Mouse (Mus musculus): ENCODE results near the gene Wnk1. TPM values are rescaled to one million over a fixed set of nuclear protein-coding genes. Genes with fewer than 3 reads are reported as not detected.
A peak's percentile ranks its signal among the peaks of the same experiment; 100 is the strongest.
"Not testable (repeated sequence)": the region's sequence is repeated elsewhere in the genome, so short reads cannot be mapped to it uniquely, and the experiment has no call there.

The Wnk1 gene
- polyA plus RNA-seq (2015; fragmentation: Nextera tagmentation; extraction: Ambion mirVana) = 72.7 and 95.8 TPM in 2 replicates

GRCm38 (mm10) chr6:120038366-120039255 is at the start of gene Wnk1:
Gene Wnk1, minus strand, starts transcription at chr6:120038672.
- peak; percentile 93 for ATAC-seq
- Histone ChIP-seq H3K27ac (ENCODE audit: low read length) (peak within 1 kb of the TSS; percentile 99), H3K4me2 (replicated peaks; ENCODE audit: low read depth, low read length) (peak within 1 kb of the TSS; percentile 90), H3K9ac (replicated peaks; ENCODE audit: low read depth) (peak within 1 kb of the TSS; percentile 97), H3K4me1 (ENCODE audit: insufficient read depth, low read depth, low read length) (no peaks in the 10 kb centered on the region), H3K27me3 (replicated peaks; ENCODE audit: insufficient read depth, low read length) (no peaks in the 10 kb centered on the region), H3K9me3 (ENCODE audit: low read length) (no peaks in the 10 kb centered on the region), H3K4me3 (ENCODE audit: low read depth, low read length) (peak within 1 kb of the TSS; percentile 72), H3K36me3 (ENCODE audit: insufficient read depth, low read length) (no peaks in the 10 kb centered on the region)
- no peak for TF ChIP-seq EP300 (IDR thresholded peaks at IDR 0.05)
- no peak for TF ChIP-seq CTCF (IDR thresholded peaks at IDR 0.05)
- 1% methylated on average over 50 of the region's 59 CpGs for WGBS
- DNase-seq (ENCODE audit: low spot score) = peak; percentile 99

DNA sequence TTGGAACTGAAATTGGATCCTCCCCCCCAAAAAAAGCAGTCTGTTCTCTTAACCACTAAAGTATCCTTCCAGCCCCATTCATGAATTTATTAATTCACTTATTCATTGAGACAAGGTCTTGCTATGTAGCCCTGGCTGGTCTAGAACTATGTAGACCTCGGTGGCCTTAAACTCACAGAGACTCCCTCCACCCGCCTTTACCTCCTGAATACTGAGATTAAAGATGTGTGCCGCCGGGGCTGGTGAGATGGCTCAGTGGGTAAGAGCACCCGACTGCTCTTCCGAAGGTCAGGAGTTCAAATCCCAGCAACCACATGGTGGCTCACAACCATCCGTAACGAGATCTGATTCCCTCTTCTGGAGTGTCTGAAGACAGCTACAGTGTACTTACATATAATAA is 48.6 kb upstream of the Wnk1 start:
- not testable (repeated sequence) for H3K4me1 ChIP-seq (ENCODE audit: insufficient read depth, low read depth, low read length); H3K27ac ChIP-seq (ENCODE audit: low read length); H3K9me3 ChIP-seq (ENCODE audit: low read length); ATAC-seq; DNase-seq (ENCODE audit: low spot score); H3K27me3 ChIP-seq (replicated peaks; ENCODE audit: insufficient read depth, low read length); H3K9ac ChIP-seq (replicated peaks; ENCODE audit: low read depth); H3K4me3 ChIP-seq (ENCODE audit: low read depth, low read length); H3K36me3 ChIP-seq (ENCODE audit: insufficient read depth, low read length); H3K4me2 ChIP-seq (replicated peaks; ENCODE audit: low read depth, low read length)
- WGBS = 90% methylated on average over 6 of the region's 8 CpGs

GRCm38 (mm10) chr6:120085832-120086231 is 47.4 kb upstream of the Wnk1 start:
- no peaks in the 10 kb centered on the region for H3K4me1 ChIP-seq (ENCODE audit: insufficient read depth, low read depth, low read length)
- no peaks in the 10 kb centered on the region for H3K36me3 ChIP-seq (ENCODE audit: insufficient read depth, low read length)
- no peak overlapping the region for H3K27ac ChIP-seq (ENCODE audit: low read length)
- WGBS = 73% methylated on average over 3 of the region's 3 CpGs
- H3K4me3 ChIP-seq (ENCODE audit: low read depth, low read length) = no peak overlapping the region
- DNase-seq (ENCODE audit: low spot score) = no peak
- TF ChIP-seq EP300 (IDR thresholded peaks at IDR 0.05) (no peak), CTCF (IDR thresholded peaks at IDR 0.05) (no peak)
- H3K4me2 ChIP-seq (replicated peaks; ENCODE audit: low read depth, low read length) = no peak overlapping the region
- no peaks in the 10 kb centered on the region for H3K9me3 ChIP-seq (ENCODE audit: low read length)
- no peaks in the 10 kb centered on the region for H3K27me3 ChIP-seq (replicated peaks; ENCODE audit: insufficient read depth, low read length)
- ATAC-seq = no peak
- no peak overlapping the region for H3K9ac ChIP-seq (replicated peaks; ENCODE audit: low read depth)

DNA sequence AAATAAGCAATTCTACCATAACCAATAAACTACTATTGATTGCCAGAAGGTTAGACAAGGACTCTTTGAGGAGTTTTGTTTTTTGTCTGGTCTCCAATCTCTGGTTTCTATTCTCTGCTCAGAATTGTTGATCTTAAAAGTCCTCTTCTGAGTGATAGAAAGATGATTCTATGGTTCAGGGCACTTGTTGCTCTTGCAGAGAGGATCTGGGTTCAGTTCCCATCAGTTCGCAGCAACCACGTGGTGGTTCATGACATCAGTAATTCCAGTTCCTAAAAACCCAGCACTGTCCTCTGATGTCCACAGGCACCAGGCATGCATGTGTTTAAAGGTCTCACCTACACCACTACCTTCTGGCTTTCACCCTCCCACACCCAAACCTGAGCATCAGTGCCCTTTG is 46.5 kb upstream of the Wnk1 start:
- Histone ChIP-seq H3K36me3 (ENCODE audit: insufficient read depth, low read length) (no peaks in the 10 kb centered on the region), H3K27ac (ENCODE audit: low read length) (no peak overlapping the region), H3K4me1 (ENCODE audit: insufficient read depth, low read depth, low read length) (no peaks in the 10 kb centered on the region), H3K4me2 (replicated peaks; ENCODE audit: low read depth, low read length) (no peak overlapping the region), H3K9me3 (ENCODE audit: low read length) (no peaks in the 10 kb centered on the region), H3K4me3 (ENCODE audit: low read depth, low read length) (no peak overlapping the region), H3K27me3 (replicated peaks; ENCODE audit: insufficient read depth, low read length) (no peaks in the 10 kb centered on the region), H3K9ac (replicated peaks; ENCODE audit: low read depth) (no peak overlapping the region)
- WGBS = 81% methylated on average over 2 of the region's 2 CpGs
- ATAC-seq (no peak), DNase-seq (ENCODE audit: low spot score) (no peak)
- TF ChIP-seq CTCF (IDR thresholded peaks at IDR 0.05) = no peak
- no peak for TF ChIP-seq EP300 (IDR thresholded peaks at IDR 0.05)

DNA sequence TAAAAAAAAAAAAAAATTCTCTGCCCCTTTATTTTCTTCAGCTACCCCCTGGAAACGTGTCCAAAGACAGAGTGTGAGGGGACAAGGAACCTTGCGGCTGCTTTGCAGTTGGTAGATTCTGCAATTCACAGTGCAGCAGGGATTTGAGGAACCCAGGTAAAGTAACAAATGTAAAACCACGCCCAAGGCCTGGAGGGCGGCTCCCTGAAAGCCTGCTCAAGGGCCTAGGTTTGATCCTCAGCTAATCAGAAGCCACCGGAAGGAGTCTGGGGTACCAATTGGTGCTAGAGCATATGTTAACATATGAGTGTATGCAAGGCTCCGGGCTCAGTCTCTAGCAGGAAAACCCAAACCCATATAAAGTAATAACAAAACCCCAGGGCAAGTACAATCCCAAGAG is 45.0 kb upstream of the Wnk1 start:
- TF ChIP-seq EP300 (IDR thresholded peaks at IDR 0.05) = no peak
- no peak for TF ChIP-seq CTCF (IDR thresholded peaks at IDR 0.05)
- Histone ChIP-seq H3K36me3 (ENCODE audit: insufficient read depth, low read length) (no peaks in the 10 kb centered on the region), H3K4me1 (ENCODE audit: insufficient read depth, low read depth, low read length) (no peaks in the 10 kb centered on the region), H3K27ac (ENCODE audit: low read length) (no peak overlapping the region), H3K4me3 (ENCODE audit: low read depth, low read length) (no peak overlapping the region), H3K4me2 (replicated peaks; ENCODE audit: low read depth, low read length) (no peak overlapping the region), H3K27me3 (replicated peaks; ENCODE audit: insufficient read depth, low read length) (no peaks in the 10 kb centered on the region), H3K9ac (replicated peaks; ENCODE audit: low read depth) (no peak overlapping the region), H3K9me3 (ENCODE audit: low read length) (no peaks in the 10 kb centered on the region)
- DNase-seq (ENCODE audit: low spot score) (no peak), ATAC-seq (no peak)
- WGBS = 61% methylated on average over 6 of the region's 6 CpGs

- no peaks in the 10 kb centered on the region for H3K4me1 ChIP-seq (ENCODE audit: insufficient read depth, low read depth, low read length)
- no peaks in the 10 kb centered on the region for H3K27me3 ChIP-seq (replicated peaks; ENCODE audit: insufficient read depth, low read length)
- no peak overlapping the region for H3K27ac ChIP-seq (ENCODE audit: low read length)
- no peak overlapping the region for H3K9ac ChIP-seq (replicated peaks; ENCODE audit: low read depth)
- DNase-seq (ENCODE audit: low spot score) = peak; percentile 12
- no peak for TF ChIP-seq CTCF (IDR thresholded peaks at IDR 0.05)
- TF ChIP-seq EP300 (IDR thresholded peaks at IDR 0.05) = no peak
- no peak for ATAC-seq
- no peaks in the 10 kb centered on the region for H3K36me3 ChIP-seq (ENCODE audit: insufficient read depth, low read length)
- no peak overlapping the region for H3K4me2 ChIP-seq (replicated peaks; ENCODE audit: low read depth, low read length)
- H3K9me3 ChIP-seq (ENCODE audit: low read length) = no peaks in the 10 kb centered on the region
- 76% methylated on average over 8 of the region's 8 CpGs for WGBS
- no peak overlapping the region for H3K4me3 ChIP-seq (ENCODE audit: low read depth, low read length)
Observed at GRCm38 (mm10) chr6:120082951-120083411, 44.5 kb upstream of the Wnk1 start.
